Mouse (Mus musculus): ENCODE data around the gene Dmp1. TPM values are rescaled to one million over a fixed set of nuclear protein-coding genes. Genes with fewer than 3 reads are reported as not detected.
A peak's percentile ranks its signal among the peaks of the same experiment; 100 is the strongest.

Dmp1 gene
- polyA plus RNA-seq, 1 experiment = 1.1 TPM

- TF ChIP-seq POLR2A (IDR thresholded peaks at IDR 0.05; ENCODE audit: borderline replicate concordance, extremely low read depth, insufficient read depth, insufficient read length, poor library complexity, severe bottlenecking) (no peak), CTCF (IDR thresholded peaks at IDR 0.05; ENCODE audit: borderline replicate concordance, extremely low read depth, insufficient read depth, insufficient read length) (no peak)
These were observed 1.1 kb upstream of the Dmp1 start for GRCm38 (mm10) chr5:104201153-104201950.

GRCm38 (mm10) chr5:104212531-104212930 is 10.1 kb downstream of the Dmp1 start:
- TF ChIP-seq POLR2A (IDR thresholded peaks at IDR 0.05; ENCODE audit: borderline replicate concordance, extremely low read depth, insufficient read depth, insufficient read length, poor library complexity, severe bottlenecking) = no peak
- DNase-seq (ENCODE audit: low read depth) = no peak

More at GRCm38 (mm10) chr5:104201153-104201950, 1.1 kb upstream of the Dmp1 start:
- DNase-seq (ENCODE audit: low read depth) = peak; percentile 17

GRCm38 (mm10) chr5:104218926-104219325 is 16.5 kb downstream of the Dmp1 start:
- DNase-seq (ENCODE audit: low read depth) = peak; percentile 52
- TF ChIP-seq CTCF (IDR thresholded peaks at IDR 0.05; ENCODE audit: borderline replicate concordance, extremely low read depth, insufficient read depth, insufficient read length) (peak; percentile 72), POLR2A (IDR thresholded peaks at IDR 0.05; ENCODE audit: borderline replicate concordance, extremely low read depth, insufficient read depth, insufficient read length, poor library complexity, severe bottlenecking) (no peak)

- no peak for TF ChIP-seq POLR2A (IDR thresholded peaks at IDR 0.05; ENCODE audit: borderline replicate concordance, extremely low read depth, insufficient read depth, insufficient read length, poor library complexity, severe bottlenecking)
- no peak for TF ChIP-seq CTCF (IDR thresholded peaks at IDR 0.05; ENCODE audit: borderline replicate concordance, extremely low read depth, insufficient read depth, insufficient read length)
- DNase-seq (ENCODE audit: low read depth) = no peak
These were observed 21.9 kb downstream of the Dmp1 start for GRCm38 (mm10) chr5:104224299-104224698.

- TF ChIP-seq POLR2A (IDR thresholded peaks at IDR 0.05; ENCODE audit: borderline replicate concordance, extremely low read depth, insufficient read depth, insufficient read length, poor library complexity, severe bottlenecking) (no peak), CTCF (IDR thresholded peaks at IDR 0.05; ENCODE audit: borderline replicate concordance, extremely low read depth, insufficient read depth, insufficient read length) (no peak)
- DNase-seq (ENCODE audit: low read depth) = no peak
These were observed 22.3 kb downstream of the Dmp1 start for GRCm38 (mm10) chr5:104224750-104225149.

- TF ChIP-seq CTCF (IDR thresholded peaks at IDR 0.05; ENCODE audit: borderline replicate concordance, extremely low read depth, insufficient read depth, insufficient read length) (no peak), POLR2A (IDR thresholded peaks at IDR 0.05; ENCODE audit: borderline replicate concordance, extremely low read depth, insufficient read depth, insufficient read length, poor library complexity, severe bottlenecking) (no peak)
- DNase-seq (ENCODE audit: low read depth) = peak; percentile 70
These were observed 26.1 kb downstream of the Dmp1 start for GRCm38 (mm10) chr5:104228497-104228896.

GRCm38 (mm10) chr5:104236741-104237140 is 34.3 kb downstream of the Dmp1 start:
- DNase-seq (ENCODE audit: low read depth) = no peak
- TF ChIP-seq POLR2A (IDR thresholded peaks at IDR 0.05; ENCODE audit: borderline replicate concordance, extremely low read depth, insufficient read depth, insufficient read length, poor library complexity, severe bottlenecking) = no peak
- TF ChIP-seq CTCF (IDR thresholded peaks at IDR 0.05; ENCODE audit: borderline replicate concordance, extremely low read depth, insufficient read depth, insufficient read length) = no peak

- TF ChIP-seq POLR2A (IDR thresholded peaks at IDR 0.05; ENCODE audit: borderline replicate concordance, extremely low read depth, insufficient read depth, insufficient read length, poor library complexity, severe bottlenecking) (no peak), CTCF (IDR thresholded peaks at IDR 0.05; ENCODE audit: borderline replicate concordance, extremely low read depth, insufficient read depth, insufficient read length) (no peak)
- DNase-seq (ENCODE audit: low read depth) = peak; percentile 4
These were observed 37.4 kb downstream of the Dmp1 start for GRCm38 (mm10) chr5:104239674-104240378.

- TF ChIP-seq CTCF (IDR thresholded peaks at IDR 0.05; ENCODE audit: borderline replicate concordance, extremely low read depth, insufficient read depth, insufficient read length) (no peak), POLR2A (IDR thresholded peaks at IDR 0.05; ENCODE audit: borderline replicate concordance, extremely low read depth, insufficient read depth, insufficient read length, poor library complexity, severe bottlenecking) (no peak)
- DNase-seq (ENCODE audit: low read depth) = no peak
These were observed 41.8 kb downstream of the Dmp1 start for GRCm38 (mm10) chr5:104244261-104244660.

- DNase-seq (ENCODE audit: low read depth) = no peak
- TF ChIP-seq POLR2A (IDR thresholded peaks at IDR 0.05; ENCODE audit: borderline replicate concordance, extremely low read depth, insufficient read depth, insufficient read length, poor library complexity, severe bottlenecking) = no peak
- TF ChIP-seq CTCF (IDR thresholded peaks at IDR 0.05; ENCODE audit: borderline replicate concordance, extremely low read depth, insufficient read depth, insufficient read length) = no peak
These were observed 49.4 kb downstream of the Dmp1 start for GRCm38 (mm10) chr5:104251811-104252210.

- no peak for TF ChIP-seq POLR2A (IDR thresholded peaks at IDR 0.05; ENCODE audit: borderline replicate concordance, extremely low read depth, insufficient read depth, insufficient read length, poor library complexity, severe bottlenecking)
- TF ChIP-seq CTCF (IDR thresholded peaks at IDR 0.05; ENCODE audit: borderline replicate concordance, extremely low read depth, insufficient read depth, insufficient read length) = no peak
These were observed 54.2 kb downstream of the Dmp1 start for GRCm38 (mm10) chr5:104256585-104256984.

More at GRCm38 (mm10) chr5:104256585-104256984, 54.2 kb downstream of the Dmp1 start:
- no peak for DNase-seq (ENCODE audit: low read depth)

Measured in brain, embryonic 14.5 days (tissue).